ENCODE assay signal across 8 mouse cellular contexts in the genomic region with DNA sequence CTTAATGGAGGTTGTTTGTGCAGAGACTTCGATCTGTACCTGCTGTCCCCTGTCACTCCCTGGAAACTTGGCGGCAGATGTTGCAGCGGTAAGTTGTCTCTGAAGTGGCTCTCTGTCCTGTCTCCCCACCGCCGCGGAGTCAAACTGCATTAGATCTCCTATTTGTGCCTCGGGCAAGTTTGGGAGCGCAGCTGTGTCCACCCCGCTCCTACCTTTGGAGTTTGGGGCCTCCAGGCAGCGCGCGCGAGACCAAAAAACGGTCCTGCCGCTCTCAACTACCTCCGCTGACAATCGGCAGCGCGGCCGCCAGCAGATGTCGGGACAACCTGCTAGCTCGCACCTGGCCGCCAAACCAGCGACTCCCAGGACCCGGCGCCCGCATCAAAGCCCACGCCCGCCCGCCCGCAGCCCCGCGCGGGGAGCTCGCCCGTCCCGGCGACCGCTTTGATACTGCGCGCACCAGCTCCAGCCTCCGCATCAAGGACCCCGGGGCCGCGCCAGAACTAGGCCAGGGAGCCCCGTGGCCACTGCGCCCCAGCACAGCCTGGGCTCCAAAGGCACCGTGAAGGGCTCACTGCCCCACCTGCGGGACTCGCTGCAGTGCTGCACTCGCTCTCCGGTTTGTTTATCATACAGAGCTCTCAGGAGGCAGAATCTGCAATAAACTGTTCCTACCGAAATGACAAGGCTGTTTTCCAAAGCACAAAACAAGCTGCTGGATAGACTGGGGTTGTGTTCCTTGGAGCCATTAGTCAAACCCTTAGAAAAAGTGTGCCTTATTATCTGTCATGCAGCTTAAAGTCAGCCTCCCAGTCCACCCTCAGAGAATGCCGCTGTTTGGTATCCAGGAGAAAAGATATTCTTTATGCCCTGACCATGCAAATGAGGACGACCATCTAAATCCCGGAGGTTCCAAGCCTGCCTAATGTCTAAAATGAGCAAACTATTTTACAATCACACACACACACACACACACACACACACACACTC.
DNase-seq lines count a peak whose midpoint lies in the region; ATAC-seq lines count a peak whose summit lies in the region.

No protein-coding gene starts in this region.

- peak overlapping the region; percentile 58 for H3K9ac ChIP-seq in hindbrain, embryonic 11.5 days (ENCODE audit: low read depth, low read length)

- H3K4me2 ChIP-seq in hindbrain, embryonic 11.5 days (replicated peaks; ENCODE audit: low read depth, low read length) = peak overlapping the region; percentile 95

- peaks cover 37% of the 10 kb centered on the region for H3K27me3 ChIP-seq in embryonic facial prominence, embryonic 10.5 days (replicated peaks; ENCODE audit: low read depth, poor library complexity, severe bottlenecking)
- H3K27me3 ChIP-seq in hindbrain, embryonic 11.5 days (ENCODE audit: control insufficient read depth, insufficient read depth, low read length) = 0 out of 2 replicates have a peak, but pooled peaks cover 3% of the 10 kb centered on the region

- H3K36me3 ChIP-seq in embryonic facial prominence, embryonic 10.5 days (replicated peaks) = no peaks in the 10 kb centered on the region; the same call in 1 of the 2 replicates
- no peaks in the 10 kb centered on the region for H3K36me3 ChIP-seq in hindbrain, embryonic 11.5 days (ENCODE audit: control insufficient read depth, insufficient read depth, low read length)

- 4% methylated on average over 56 of the region's 56 CpGs for whole genome bisulfite sequencing in embryonic facial prominence, embryonic 10.5 days
- 4% methylated on average over 54 of the region's 56 CpGs for WGBS in hindbrain, embryonic 11.5 days

- 0 out of 2 replicates have a peak overlapping the region, but pooled peaks have one; percentile 45 for H3K27ac ChIP-seq in embryonic facial prominence, embryonic 10.5 days (replicated peaks)
- no peak overlapping the region for H3K27ac ChIP-seq in hindbrain, embryonic 11.5 days (ENCODE audit: low read depth, low read length)

- H3K4me3 ChIP-seq in embryonic facial prominence, embryonic 10.5 days = peak overlapping the region; percentile 68
- H3K4me3 ChIP-seq in hindbrain, embryonic 11.5 days (ENCODE audit: low read depth, low read length) = peak overlapping the region; percentile 51

- peak; percentile 22 for DNase-seq in urinary bladder, adult 2 months (ENCODE audit: low spot score)
- no peak for DNase-seq in urinary bladder, postnatal 10 days (ENCODE audit: low spot score)
- peak; percentile 71 for DNase-seq in embryonic facial prominence, embryonic 10.5 days (ENCODE audit: low spot score)
- DNase-seq in hindbrain, embryonic 11.5 days (ENCODE audit: low spot score) = peak; percentile 58
- DNase-seq in left cerebral cortex, adult 8-10 months (ENCODE audit: low spot score in 2 of 2) = peak; percentile 9 to 27
- peak; percentile 39 for DNase-seq in lung, postnatal 36 days
- DNase-seq in right cerebral cortex, postnatal 25 days = peak; percentile 50

- no peaks in the 10 kb centered on the region for H3K9me3 ChIP-seq in embryonic facial prominence, embryonic 10.5 days
- H3K9me3 ChIP-seq in hindbrain, embryonic 11.5 days (ENCODE audit: control insufficient read depth, low read length) = no peaks in the 10 kb centered on the region

- peaks cover 17% of the 10 kb centered on the region for H3K4me1 ChIP-seq in embryonic facial prominence, embryonic 10.5 days
- H3K4me1 ChIP-seq in hindbrain, embryonic 11.5 days (replicated peaks; ENCODE audit: control insufficient read depth, insufficient read depth, low read length) = 0 out of 2 replicates have a peak, but pooled peaks cover 2% of the 10 kb centered on the region

- peak; percentile 82 for ATAC-seq in hindbrain, embryonic 11.5 days (ENCODE audit: low FRiP score)
- no peak for ATAC-seq in inflammation-experienced regulatory T-cells, adult 6 months
